Mouse (Mus musculus) activated CD4-positive, CD25-positive, alpha-beta regulatory T cell, adult 4 months (primary cell): ENCODE results near the gene Tacr2. TPM values are rescaled to one million over a fixed set of nuclear protein-coding genes. Genes with fewer than 3 reads are reported as not detected.
A peak's percentile ranks its signal among the peaks of the same experiment; 100 is the strongest.

ENCODE experiments used
- ATAC-seq: one replicate; pipeline ENCODE4 v1.8.0; 2017
- polyA plus RNA-seq, 2 experiments: library from polyadenylated mRNA; unstranded; fragments of 100-300 nt; shearing (Covaris generic); gene quantifications; one replicate each; pipeline ENCODE4 v1.2.1; 2017

Tacr2 gene
- polyA plus RNA-seq, 2 experiments from 2014 or later = not detected

GRCm38 (mm10) chr10:62242358-62242757 is 9.9 kb upstream of the Tacr2 start:
- ATAC-seq = no peak

- ATAC-seq = no peak
Observed at GRCm38 (mm10) chr10:62242896-62243295, 9.3 kb upstream of the Tacr2 start.

GRCm38 (mm10) chr10:62244067-62244466 is 8.2 kb upstream of the Tacr2 start:
- ATAC-seq = no peak

- ATAC-seq = no peak
Observed at GRCm38 (mm10) chr10:62247156-62247555, 5.1 kb upstream of the Tacr2 start.

GRCm38 (mm10) chr10:62247815-62248214 is 4.4 kb upstream of the Tacr2 start:
- ATAC-seq = peak; percentile 61

- no peak for ATAC-seq
Observed at GRCm38 (mm10) chr10:62252496-62253235, 428 bp downstream of the Tacr2 start.

GRCm38 (mm10) chr10:62258298-62258697 is 6.1 kb downstream of the Tacr2 start:
- no peak for ATAC-seq

GRCm38 (mm10) chr10:62261115-62261886 is 9.1 kb downstream of the Tacr2 start:
- peak; percentile 92 for ATAC-seq

GRCm38 (mm10) chr10:62264299-62264698 is 12.1 kb downstream of the Tacr2 start:
- ATAC-seq = no peak

- no peak for ATAC-seq
Observed at GRCm38 (mm10) chr10:62269278-62269677, 17.0 kb downstream of the Tacr2 start.

- no peak for ATAC-seq
Observed at GRCm38 (mm10) chr10:62275235-62275634, 23.0 kb downstream of the Tacr2 start.

- ATAC-seq = peak; percentile 70
Observed at GRCm38 (mm10) chr10:62277499-62278293, 25.5 kb downstream of the Tacr2 start.

GRCm38 (mm10) chr10:62279066-62279465 is 26.8 kb downstream of the Tacr2 start:
- no peak for ATAC-seq

- no peak for ATAC-seq
Observed at GRCm38 (mm10) chr10:62279671-62280070, 27.4 kb downstream of the Tacr2 start.

- no peak for ATAC-seq
Observed at GRCm38 (mm10) chr10:62282782-62283181, 30.5 kb downstream of the Tacr2 start.

GRCm38 (mm10) chr10:62283206-62283792 is 31.1 kb downstream of the Tacr2 start:
- ATAC-seq = no peak

GRCm38 (mm10) chr10:62287460-62288124 is 35.4 kb downstream of the Tacr2 start:
- ATAC-seq = no peak

GRCm38 (mm10) chr10:62294112-62294511 is 41.9 kb downstream of the Tacr2 start:
- ATAC-seq = no peak

GRCm38 (mm10) chr10:62296086-62296872 is 44.0 kb downstream of the Tacr2 start:
- no peak for ATAC-seq

GRCm38 (mm10) chr10:62300006-62300827 is 48.0 kb downstream of the Tacr2 start:
- no peak for ATAC-seq
